In the genomic region with DNA sequence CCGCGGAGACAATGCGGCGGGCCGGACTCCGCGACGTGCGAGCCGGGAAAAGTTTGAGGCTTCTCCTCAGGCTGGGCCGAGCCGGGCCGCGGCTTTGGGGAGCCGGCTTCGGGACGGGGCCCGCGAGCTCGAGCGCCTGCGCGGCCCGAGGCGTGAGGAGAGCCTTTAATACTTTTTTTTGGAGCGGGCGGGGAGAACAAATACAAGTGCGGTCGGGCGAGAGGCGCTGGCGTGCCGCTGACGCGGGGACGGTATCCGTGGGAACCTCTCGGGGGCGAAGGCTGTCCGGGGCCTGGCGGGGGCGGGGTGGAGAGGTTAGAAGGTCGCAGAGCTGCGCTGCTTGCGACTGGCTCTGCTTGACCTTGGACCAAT, we compare ENCODE assay signal across 8 mouse cellular contexts.
DNase-seq lines count a peak whose midpoint lies in the region; ATAC-seq and TF ChIP-seq lines count a peak whose summit lies in the region.

No protein-coding gene starts in this region.

- DNase-seq in 3134 (ENCODE audit: extremely low read depth, insufficient read length, low spot score), result peak; percentile 86
- DNase-seq in embryonic facial prominence, embryonic 14.5 days (ENCODE audit: low spot score), result peak; percentile 85
- peak; percentile 78 for DNase-seq in heart, adult 8-10 months (ENCODE audit: low spot score)
- DNase-seq in kidney, adult 9 months, result peak; percentile 88
- DNase-seq in splenic B cell, adult 2 months (ENCODE audit: low read depth, low spot score), result peak; percentile 8

- TF ChIP-seq POLR2A in bone marrow, adult 2 months (IDR thresholded peaks at IDR 0.05; ENCODE audit: borderline replicate concordance, control insufficient read depth, low read depth, low read length), result no peak
- TF ChIP-seq POLR2A in myocyte (IDR thresholded peaks at IDR 0.05; ENCODE audit: insufficient read length, low read depth), result no peak

- H3K4me2 ChIP-seq in embryonic facial prominence, embryonic 14.5 days (ENCODE audit: low read depth, low read length), result peak overlapping the region; percentile 75
- peak overlapping the region; percentile 74 for H3K4me2 ChIP-seq in limb, embryonic 15.5 days
- peak overlapping the region; percentile 91 for H3K4me2 ChIP-seq in myocyte (ENCODE audit: low read depth)

- H3K27ac ChIP-seq in bone marrow, adult 2 months (ENCODE audit: control insufficient read depth, insufficient read depth, low read depth, low read length, poor library complexity), result peak overlapping the region; percentile 67
- H3K27ac ChIP-seq in embryonic facial prominence, embryonic 14.5 days (replicated peaks; ENCODE audit: low read depth, low read length), result peak overlapping the region; percentile 87
- H3K27ac ChIP-seq in limb, embryonic 15.5 days, result peak overlapping the region; percentile 93

- no peak for TF ChIP-seq CTCF in bone marrow, adult 2 months (IDR thresholded peaks at IDR 0.05; ENCODE audit: control insufficient read depth, insufficient read depth, low read length)

- H3K9ac ChIP-seq in embryonic facial prominence, embryonic 14.5 days (ENCODE audit: low read depth, low read length), result peak overlapping the region; percentile 81
- H3K9ac ChIP-seq in limb, embryonic 15.5 days, result peak overlapping the region; percentile 66

- H3K36me3 ChIP-seq in embryonic facial prominence, embryonic 14.5 days (ENCODE audit: control insufficient read depth, insufficient read depth, low read length), result 0 out of 2 replicates have a peak, but pooled peaks cover 3% of the 10 kb centered on the region
- H3K36me3 ChIP-seq in limb, embryonic 15.5 days, result no peaks in the 10 kb centered on the region
- H3K36me3 ChIP-seq in myocyte (ENCODE audit: control insufficient read depth, insufficient read depth), result peaks cover 7% of the 10 kb centered on the region
- H3K36me3 ChIP-seq in splenic B cell, adult 2 months (ENCODE audit: control insufficient read depth, insufficient read depth, low read length, poor library complexity, severe bottlenecking), result no peaks in the 10 kb centered on the region

- ATAC-seq in embryonic facial prominence, embryonic 14.5 days (ENCODE audit: low read depth), result peak; percentile 72
- peak; percentile 62 for ATAC-seq in limb, embryonic 15.5 days (ENCODE audit: insufficient number of reproducible peaks, low FRiP score, low TSS enrichment, low read depth)

- H3K4me3 ChIP-seq in bone marrow, adult 2 months (replicated peaks; ENCODE audit: control insufficient read depth, low read depth, low read length), result peak overlapping the region; percentile 84
- H3K4me3 ChIP-seq in embryonic facial prominence, embryonic 14.5 days (ENCODE audit: low read depth, low read length), result peak overlapping the region; percentile 75
- H3K4me3 ChIP-seq in limb, embryonic 15.5 days, result peak overlapping the region; percentile 69
- H3K4me3 ChIP-seq in myocyte, result peak overlapping the region; percentile 49

- no peaks in the 10 kb centered on the region for H3K9me3 ChIP-seq in embryonic facial prominence, embryonic 14.5 days (ENCODE audit: control insufficient read depth, low read length)
- no peaks in the 10 kb centered on the region for H3K9me3 ChIP-seq in limb, embryonic 15.5 days

- peaks cover 49% of the 10 kb centered on the region for H3K79me2 ChIP-seq in myocyte (ENCODE audit: control insufficient read depth, insufficient read depth)

- H3ac ChIP-seq in myocyte (ENCODE audit: control insufficient read depth, insufficient read length), result peak overlapping the region; percentile 60

- H3K4me1 ChIP-seq in bone marrow, adult 2 months (ENCODE audit: control insufficient read depth, insufficient read depth, low read length), result peaks cover 1% of the 10 kb centered on the region; the same call in 1 of the 2 replicates
- H3K4me1 ChIP-seq in embryonic facial prominence, embryonic 14.5 days (ENCODE audit: control insufficient read depth, insufficient read depth, low read length), result peaks cover 6% of the 10 kb centered on the region
- peaks cover 4% of the 10 kb centered on the region; the same call in 1 of the 2 replicates for H3K4me1 ChIP-seq in limb, embryonic 15.5 days

- H3K27me3 ChIP-seq in embryonic facial prominence, embryonic 14.5 days (replicated peaks; ENCODE audit: control insufficient read depth, insufficient read depth, low read length), result no peaks in the 10 kb centered on the region
- H3K27me3 ChIP-seq in limb, embryonic 15.5 days, result no peaks in the 10 kb centered on the region
- no peaks in the 10 kb centered on the region for H3K27me3 ChIP-seq in myocyte (ENCODE audit: control insufficient read depth, insufficient read depth, insufficient read length)
- no peaks in the 10 kb centered on the region for H3K27me3 ChIP-seq in splenic B cell, adult 2 months (ENCODE audit: control insufficient read depth, insufficient read depth, low read length, poor library complexity, severe bottlenecking)

- 1% methylated on average over 45 of the region's 45 CpGs for WGBS in bone marrow, adult 2 months
- WGBS in embryonic facial prominence, embryonic 14.5 days, result under 1% methylated on average over 43 of the region's 45 CpGs
- under 1% methylated on average over 45 of the region's 45 CpGs for WGBS in limb, embryonic 15.5 days

TF ChIP-seq in myocyte, 11 proteins besides CTCF, POLR2A, EP300 and RAD21:
- TF ChIP-seq CEBPB (IDR thresholded peaks at IDR 0.05; ENCODE audit: insufficient read depth, poor library complexity, severe bottlenecking) (no peak), USF1 (IDR thresholded peaks at IDR 0.05; ENCODE audit: low read depth) (no peak), MYOD1 (IDR thresholded peaks at IDR 0.05; ENCODE audit: control insufficient read depth in 1 of 3, insufficient read length in 2 of 3, low read depth in 2 of 3) (no peak), TCF12 (IDR thresholded peaks at IDR 0.05; ENCODE audit: insufficient read depth, poor library complexity, severe bottlenecking) (no peak), MAX (IDR thresholded peaks at IDR 0.05; ENCODE audit: low read depth) (no peak), SRF (IDR thresholded peaks at IDR 0.05; ENCODE audit: control insufficient read depth, insufficient read length, low read depth) (no peak)

Comparison
In these comparisons a context has a peak if more than half of its experiments do, and no peak if none do; other contexts are left out.
1. Peak in every context shown above with its lines: DNase-seq, ATAC-seq, H3K4me3 ChIP-seq and H3K27ac ChIP-seq.
2. DNase-seq: peak in every context shown above with its lines; median percentile 88 in kidney, adult 9 months; 86 in 3134; 85 in embryonic facial prominence, embryonic 14.5 days; 78 in heart, adult 8-10 months; 8 in splenic B cell, adult 2 months.